Mouse (Mus musculus) CD4-positive, CD25-positive, alpha-beta regulatory T cell, adult 2 months (primary cell): ENCODE data around the gene Gse1.
A peak's percentile ranks its signal among the peaks of the same experiment; 100 is the strongest.

Experiments
- DNase-seq: peaks from one replicate; pipeline ENCODE4 v3.0.0-alpha.2; 2012; ENCODE audit warnings: low read depth, low spot score

Gene Gse1

GRCm38 (mm10) chr8:120401216-120401615 lies 173.0 kb downstream of the Gse1 start:
- DNase-seq: no peak

- DNase-seq: no peak
These were observed 173.5 kb downstream of the Gse1 start for GRCm38 (mm10) chr8:120401712-120402111.

- DNase-seq: peak; percentile 45
These were observed 175.5 kb downstream of the Gse1 start for GRCm38 (mm10) chr8:120403606-120404269.

- DNase-seq: peak; percentile 58
These were observed 176.4 kb downstream of the Gse1 start for GRCm38 (mm10) chr8:120404609-120405036.

- DNase-seq: no peak
These were observed 177.9 kb downstream of the Gse1 start for GRCm38 (mm10) chr8:120406008-120406632.

- DNase-seq: peak; percentile 38
These were observed 179.5 kb downstream of the Gse1 start for GRCm38 (mm10) chr8:120407701-120408240.

- no peak for DNase-seq
These were observed 180.3 kb downstream of the Gse1 start for GRCm38 (mm10) chr8:120408241-120409215.

- DNase-seq: no peak
These were observed 181.2 kb downstream of the Gse1 start for GRCm38 (mm10) chr8:120409371-120410013.

GRCm38 (mm10) chr8:120411059-120411458 lies 182.8 kb downstream of the Gse1 start:
- no peak for DNase-seq

- no peak for DNase-seq
These were observed 183.6 kb downstream of the Gse1 start for GRCm38 (mm10) chr8:120411862-120412261.

GRCm38 (mm10) chr8:120412357-120412756 lies 184.1 kb downstream of the Gse1 start:
- DNase-seq: no peak

- DNase-seq: no peak
These were observed 184.8 kb downstream of the Gse1 start for GRCm38 (mm10) chr8:120412911-120413625.

GRCm38 (mm10) chr8:120413626-120413988 lies 185.4 kb downstream of the Gse1 start:
- no peak for DNase-seq

GRCm38 (mm10) chr8:120414216-120414615 lies 186.0 kb downstream of the Gse1 start:
- DNase-seq: no peak

GRCm38 (mm10) chr8:120415474-120415873 lies 187.2 kb downstream of the Gse1 start:
- DNase-seq: no peak

GRCm38 (mm10) chr8:120416173-120416521 lies 187.9 kb downstream of the Gse1 start:
- no peak for DNase-seq

GRCm38 (mm10) chr8:120416522-120417394 lies 188.5 kb downstream of the Gse1 start:
- peak; percentile 22 for DNase-seq

- DNase-seq: no peak
These were observed 189.9 kb downstream of the Gse1 start for GRCm38 (mm10) chr8:120418188-120418587.

- DNase-seq: no peak
These were observed 191.4 kb downstream of the Gse1 start for GRCm38 (mm10) chr8:120419675-120420074.

GRCm38 (mm10) chr8:120420226-120420625 lies 192.0 kb downstream of the Gse1 start:
- DNase-seq: no peak
